Mouse (Mus musculus) forebrain, embryonic 10.5 days (tissue): Measurements from ENCODE around the gene Ppp2r5c. TPM values are rescaled to one million over a fixed set of nuclear protein-coding genes. Genes with fewer than 3 reads are reported as not detected.

Experiments
- DNase-seq: peaks from one replicate; pipeline ENCODE4 v3.0.0-alpha.2; 2017; ENCODE audit warnings: low spot score; ENCODE audit errors: extremely low spot score
- H3K27ac ChIP-seq: fragments of 300-500 bp; sonication (generic); 2 replicates; pipeline ENCODE4 v1.5.1; 2016; ENCODE audit warnings: mild to moderate bottlenecking
- H3K27me3 ChIP-seq: fragments of 300-500 bp; sonication (generic); 2 replicates; pipeline ENCODE4 v1.6.1; 2016; ENCODE audit warnings: mild to moderate bottlenecking; ENCODE audit not compliant: poor library complexity, severe bottlenecking
- H3K36me3 ChIP-seq: fragments of 300-500 bp; sonication (generic); replicated peaks from 2 replicates; pipeline ENCODE4 v1.6.1; 2016; ENCODE audit warnings: mild to moderate bottlenecking, moderate library complexity
- H3K4me1 ChIP-seq: fragments of 300-500 bp; sonication (generic); 2 replicates; pipeline ENCODE4 v1.6.1; 2016
- H3K4me3 ChIP-seq: fragments of 300-500 bp; sonication (generic); 2 replicates; pipeline ENCODE4 v1.5.1; 2016; ENCODE audit warnings: mild to moderate bottlenecking, moderate library complexity
- H3K9me3 ChIP-seq: fragments of 300-500 bp; sonication (generic); 2 replicates; pipeline ENCODE4 v1.6.1; 2016; ENCODE audit warnings: mild to moderate bottlenecking, moderate library complexity
- WGBS: fragments of 180-500 bp; shearing (Covaris S2); methylation state at CpG from one replicate; pipeline ENCODE4 v1.1.7; 2016; 5-methylcytosine and 5-hydroxymethylcytosine counted together
- polyA plus RNA-seq: library from polyadenylated mRNA; unstranded; fragments of >200 nt; fragmentation: Nextera tagmentation; extraction: Ambion mirVana; gene quantifications from 2 replicates; pipeline ENCODE4 v1.2.1, GENCODE M21; 2016

Gene Ppp2r5c
- polyA plus RNA-seq: 135 and 138 TPM in 2 replicates

- H3K4me3 ChIP-seq: peak within 1 kb of the TSS; percentile 93
- 0 out of 2 replicates have a peak, but pooled peaks cover 4% of the 10 kb centered on the region for H3K36me3 ChIP-seq
- under 1% methylated on average over 84 of the region's 86 CpGs for WGBS
These were observed at the start of gene Ppp2r5c for GRCm38 (mm10) chr12:110446290-110447170. Gene Ppp2r5c (plus strand): TSS chr12:110447120.

GRCm38 (mm10) chr12:110398351-110398750 is 48.6 kb upstream of the Ppp2r5c start:
- no peak overlapping the region for H3K4me3 ChIP-seq
- H3K27ac ChIP-seq: no peak overlapping the region
- H3K9me3 ChIP-seq: no peaks in the 10 kb centered on the region
- no peaks in the 10 kb centered on the region for H3K36me3 ChIP-seq
- peak; percentile 71 for DNase-seq
- H3K27me3 ChIP-seq: 0 out of 2 replicates have a peak, but pooled peaks cover 6% of the 10 kb centered on the region
- H3K4me1 ChIP-seq: no peaks in the 10 kb centered on the region
- 41% methylated on average over 8 of the region's 8 CpGs for WGBS

More at GRCm38 (mm10) chr12:110446290-110447170, at the start of gene Ppp2r5c:
- Histone ChIP-seq H3K9me3 (no peaks in the 10 kb centered on the region), H3K27me3 (peaks cover 14% of the 10 kb centered on the region), H3K27ac (peak within 1 kb of the TSS; percentile 92), H3K4me1 (peaks cover 30% of the 10 kb centered on the region)
- DNase-seq: peak; percentile 93

GRCm38 (mm10) chr12:110399161-110399560 is 47.8 kb upstream of the Ppp2r5c start:
- no peaks in the 10 kb centered on the region for H3K4me1 ChIP-seq
- H3K9me3 ChIP-seq: no peaks in the 10 kb centered on the region
- no peak overlapping the region for H3K27ac ChIP-seq
- H3K36me3 ChIP-seq: no peaks in the 10 kb centered on the region
- H3K27me3 ChIP-seq: 0 out of 2 replicates have a peak, but pooled peaks cover 6% of the 10 kb centered on the region
- WGBS: 88% methylated on average over 6 of the region's 6 CpGs
- no peak overlapping the region for H3K4me3 ChIP-seq
- DNase-seq: no peak

- Histone ChIP-seq H3K4me1 (no peaks in the 10 kb centered on the region), H3K4me3 (no peak overlapping the region), H3K9me3 (no peaks in the 10 kb centered on the region), H3K27ac (no peak overlapping the region), H3K27me3 (0 out of 2 replicates have a peak, but pooled peaks cover 6% of the 10 kb centered on the region), H3K36me3 (no peaks in the 10 kb centered on the region)
- WGBS: 85% methylated on average over 5 of the region's 5 CpGs
- no peak for DNase-seq
These were observed 46.0 kb upstream of the Ppp2r5c start for GRCm38 (mm10) chr12:110400936-110401335.

- 92% methylated on average over 4 of the region's 4 CpGs for WGBS
These were observed 45.0 kb upstream of the Ppp2r5c start for GRCm38 (mm10) chr12:110401871-110402270.

GRCm38 (mm10) chr12:110416244-110416643 is 30.7 kb upstream of the Ppp2r5c start:
- Histone ChIP-seq H3K27ac (no peak overlapping the region), H3K9me3 (no peaks in the 10 kb centered on the region), H3K4me1 (peaks cover 11% of the 10 kb centered on the region), H3K27me3 (peaks cover 15% of the 10 kb centered on the region), H3K4me3 (no peak overlapping the region), H3K36me3 (no peaks in the 10 kb centered on the region)
- no peak for DNase-seq
- WGBS: 58% methylated on average over 3 of the region's 3 CpGs

More at GRCm38 (mm10) chr12:110401871-110402270, 45.0 kb upstream of the Ppp2r5c start:
- H3K36me3 ChIP-seq: no peaks in the 10 kb centered on the region
- no peak overlapping the region for H3K4me3 ChIP-seq
- no peaks in the 10 kb centered on the region for H3K4me1 ChIP-seq
- DNase-seq: no peak
- no peak overlapping the region for H3K27ac ChIP-seq
- H3K9me3 ChIP-seq: no peaks in the 10 kb centered on the region
- 0 out of 2 replicates have a peak, but pooled peaks cover 6% of the 10 kb centered on the region for H3K27me3 ChIP-seq

- WGBS: 55% methylated on average over 28 of the region's 28 CpGs
- H3K27ac ChIP-seq: no peak overlapping the region
- no peaks in the 10 kb centered on the region for H3K36me3 ChIP-seq
- H3K27me3 ChIP-seq: peaks cover 15% of the 10 kb centered on the region
- no peaks in the 10 kb centered on the region for H3K9me3 ChIP-seq
- peaks cover 11% of the 10 kb centered on the region for H3K4me1 ChIP-seq
- peak overlapping the region; percentile 19; the same call in 1 of the 2 replicates for H3K4me3 ChIP-seq
- DNase-seq: peak; percentile 20
These were observed 29.6 kb upstream of the Ppp2r5c start for GRCm38 (mm10) chr12:110417023-110417986.

- H3K27ac ChIP-seq: no peak overlapping the region
- H3K36me3 ChIP-seq: no peaks in the 10 kb centered on the region
- WGBS: 48% methylated on average over 20 of the region's 20 CpGs
- no peak for DNase-seq
- peaks cover 15% of the 10 kb centered on the region for H3K27me3 ChIP-seq
- peaks cover 11% of the 10 kb centered on the region for H3K4me1 ChIP-seq
- no peaks in the 10 kb centered on the region for H3K9me3 ChIP-seq
- 0 out of 2 replicates have a peak overlapping the region, but pooled peaks have one; percentile 19 for H3K4me3 ChIP-seq
These were observed 28.8 kb upstream of the Ppp2r5c start for GRCm38 (mm10) chr12:110417987-110418734.

GRCm38 (mm10) chr12:110418735-110419350 is 28.1 kb upstream of the Ppp2r5c start:
- no peak overlapping the region for H3K27ac ChIP-seq
- WGBS: 41% methylated on average over 8 of the region's 8 CpGs
- H3K27me3 ChIP-seq: peaks cover 15% of the 10 kb centered on the region
- DNase-seq: peak; percentile 40
- H3K36me3 ChIP-seq: no peaks in the 10 kb centered on the region
- H3K4me1 ChIP-seq: peaks cover 11% of the 10 kb centered on the region
- no peak overlapping the region for H3K4me3 ChIP-seq
- no peaks in the 10 kb centered on the region for H3K9me3 ChIP-seq

- Histone ChIP-seq H3K4me3 (no peak overlapping the region), H3K4me1 (peaks cover 11% of the 10 kb centered on the region), H3K9me3 (no peaks in the 10 kb centered on the region), H3K36me3 (no peaks in the 10 kb centered on the region), H3K27me3 (peaks cover 15% of the 10 kb centered on the region), H3K27ac (no peak overlapping the region)
- no peak for DNase-seq
- 80% methylated on average over 2 of the region's 2 CpGs for WGBS
These were observed 27.0 kb upstream of the Ppp2r5c start for GRCm38 (mm10) chr12:110419879-110420278.

- H3K27me3 ChIP-seq: peaks cover 15% of the 10 kb centered on the region
- no peak for DNase-seq
- WGBS: 70% methylated on average over 2 of the region's 3 CpGs
These were observed 25.6 kb upstream of the Ppp2r5c start for GRCm38 (mm10) chr12:110421361-110421760.

More at GRCm38 (mm10) chr12:110421361-110421760, 25.6 kb upstream of the Ppp2r5c start:
- no peak overlapping the region for H3K27ac ChIP-seq
- peaks cover 11% of the 10 kb centered on the region for H3K4me1 ChIP-seq
- no peak overlapping the region for H3K4me3 ChIP-seq
- no peaks in the 10 kb centered on the region for H3K36me3 ChIP-seq
- no peaks in the 10 kb centered on the region for H3K9me3 ChIP-seq
